Mouse (Mus musculus) heart, postnatal 4 days (tissue): ENCODE measurements around the gene Nln. TPM values are rescaled to one million over a fixed set of nuclear protein-coding genes. Genes with fewer than 3 reads are reported as not detected.
A peak's percentile ranks its signal among the peaks of the same experiment; 100 is the strongest.

Experiments used
- DNase-seq: peaks from one replicate; pipeline ENCODE4 v3.0.0; 2021
- total RNA-seq, 2 experiments: library from RNA; stranded (reverse); gene quantifications; 2 replicates each; pipeline ENCODE4 v1.2.3; 2021

Gene Nln
- total RNA-seq, 2 experiments from 2014 or later = 27.2 to 30.4 TPM

DNA sequence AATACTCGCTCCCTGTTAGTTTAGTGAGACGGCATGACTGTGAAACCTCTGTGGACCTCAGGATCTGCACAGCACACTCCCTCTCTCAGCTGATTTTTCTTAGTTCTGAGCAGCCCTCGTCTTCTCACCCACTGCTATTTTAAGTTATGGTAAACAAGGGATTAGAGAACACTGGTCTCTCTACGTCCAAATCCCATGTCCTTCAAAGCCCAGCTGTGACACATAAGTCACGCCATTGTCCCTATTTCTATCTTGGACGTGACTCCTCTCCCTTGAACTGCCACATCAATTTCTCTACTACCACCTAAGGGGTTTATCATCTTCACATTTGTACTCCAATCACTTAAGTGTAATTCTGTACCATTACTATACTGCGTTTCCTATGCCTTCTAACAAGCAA, 13.5 kb downstream of the Nln start:
- DNase-seq = no peak

- DNase-seq = peak; percentile 42
These were observed 14.7 kb downstream of the Nln start for GRCm38 (mm10) chr13:104094531-104095385.

- no peak for DNase-seq
These were observed 17.7 kb downstream of the Nln start for GRCm38 (mm10) chr13:104091734-104092133.

- DNase-seq = peak; percentile 60
These were observed 20.0 kb downstream of the Nln start for GRCm38 (mm10) chr13:104089387-104089786.

- no peak for DNase-seq
These were observed 24.8 kb downstream of the Nln start for GRCm38 (mm10) chr13:104084600-104084999.

GRCm38 (mm10) chr13:104082504-104082903, 26.9 kb downstream of the Nln start:
- DNase-seq = no peak

- no peak for DNase-seq
These were observed 32.4 kb downstream of the Nln start for GRCm38 (mm10) chr13:104076993-104077392.

DNA sequence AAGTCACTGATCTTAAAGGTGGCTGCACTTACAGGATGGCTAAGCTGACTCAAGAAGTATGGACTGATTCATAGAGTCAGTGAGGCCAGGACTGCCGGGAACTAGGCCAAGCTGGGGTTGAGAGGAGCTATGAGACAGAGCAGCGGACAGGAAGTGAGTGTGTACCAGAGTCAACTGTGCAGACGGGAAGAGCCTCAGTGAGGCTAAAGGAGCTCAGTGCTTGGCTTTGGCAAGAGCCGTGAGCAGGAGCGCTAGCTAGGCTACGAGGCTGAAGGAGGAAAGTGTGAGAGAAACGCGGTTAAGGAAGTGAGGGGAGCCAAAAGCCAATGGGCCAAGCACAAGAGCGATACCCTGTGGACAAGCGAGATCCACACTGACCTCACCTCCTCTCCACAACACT, 34.7 kb downstream of the Nln start:
- DNase-seq = peak; percentile 75

DNA sequence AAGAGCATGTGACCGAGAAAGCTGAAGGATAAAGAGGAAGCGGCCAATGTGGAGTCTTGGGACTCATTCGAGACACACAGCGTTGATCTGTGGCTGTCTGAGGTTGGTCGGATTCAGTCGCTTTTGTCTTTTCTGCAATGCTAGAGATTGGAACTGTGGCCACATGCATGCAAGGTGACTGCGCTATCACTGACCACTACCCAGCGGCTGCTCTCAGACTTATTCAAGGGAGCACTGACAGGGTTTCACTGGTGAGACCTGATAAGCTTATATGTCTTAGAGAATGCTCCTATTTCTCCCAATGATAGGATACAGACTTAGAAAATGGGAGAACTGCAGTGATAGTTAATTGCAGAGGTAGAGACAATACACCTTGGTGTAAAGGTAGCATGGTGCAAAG, 35.2 kb downstream of the Nln start:
- DNase-seq = no peak

GRCm38 (mm10) chr13:104072351-104072750, 37.1 kb downstream of the Nln start:
- DNase-seq = no peak

DNA sequence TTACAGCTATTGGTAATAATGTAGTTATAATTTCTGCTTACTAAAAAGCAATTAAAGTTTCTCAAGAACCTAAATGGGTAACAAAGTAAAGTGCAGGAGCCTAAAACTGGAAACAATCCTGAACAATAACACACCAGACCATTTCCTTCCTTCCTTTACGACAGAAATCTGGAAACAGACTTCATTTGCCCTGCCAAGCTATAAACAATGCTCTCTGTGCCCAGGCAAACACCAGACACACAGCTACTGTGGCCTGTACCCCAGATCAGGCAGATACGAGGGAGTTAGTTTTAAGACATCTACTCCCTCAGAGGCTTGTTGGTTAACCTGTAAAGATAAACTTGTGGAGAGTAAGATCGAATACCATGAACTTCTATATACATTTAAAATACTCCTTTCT, 38.7 kb downstream of the Nln start:
- DNase-seq = no peak

- no peak for DNase-seq
These were observed 40.2 kb downstream of the Nln start for GRCm38 (mm10) chr13:104069216-104069615.

DNA sequence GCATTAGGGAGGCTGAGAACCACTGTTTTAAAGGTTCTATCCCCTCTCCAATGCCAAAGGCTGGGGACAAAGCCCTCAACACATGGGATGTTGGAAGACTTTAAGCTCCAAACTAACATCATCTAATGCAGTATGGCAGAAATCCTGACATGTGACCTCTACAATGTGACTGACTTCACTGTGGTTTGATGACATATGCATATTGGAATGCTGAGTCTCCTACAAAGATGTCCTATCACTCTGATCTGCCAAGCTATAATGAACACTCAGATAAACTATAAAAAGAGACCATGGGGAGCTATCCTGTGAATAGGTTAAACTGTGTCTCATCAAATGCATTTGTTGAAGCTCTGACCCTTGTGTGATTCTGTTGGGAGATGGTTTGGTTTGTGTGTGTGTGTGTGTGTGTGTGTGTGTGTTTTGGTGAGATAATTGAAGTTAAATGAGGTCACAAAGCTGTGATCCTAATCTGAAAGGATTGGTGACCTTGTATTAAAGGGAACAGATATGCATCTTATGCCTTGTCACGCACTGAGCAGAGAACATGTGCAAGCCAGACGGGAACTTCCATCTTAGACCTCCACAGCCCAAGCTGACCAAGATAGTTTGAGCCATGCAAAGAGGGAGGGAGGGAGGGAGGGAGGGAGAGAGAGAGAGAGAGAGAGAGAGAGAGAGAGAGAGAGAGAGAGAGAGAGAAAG, 43.6 kb downstream of the Nln start:
- no peak for DNase-seq

DNA sequence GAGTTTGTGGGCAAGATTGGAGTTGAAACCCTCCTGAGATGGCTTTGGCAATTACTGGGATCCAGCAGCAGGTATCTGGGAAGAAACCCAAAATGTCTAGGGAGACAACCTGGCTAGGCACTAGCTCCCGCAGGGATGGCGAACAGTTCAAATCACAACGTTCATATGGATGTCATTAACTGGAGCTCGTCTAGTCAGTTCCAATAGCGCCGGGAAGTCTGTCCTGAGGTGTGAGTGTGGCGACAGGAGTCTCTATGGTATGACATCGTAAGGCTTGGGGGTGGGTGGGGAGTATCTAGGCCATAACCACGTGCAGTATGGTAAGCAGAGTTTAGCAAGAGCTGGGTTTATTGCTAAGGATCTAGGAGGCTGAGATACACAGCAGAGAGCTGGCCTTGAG, 46.4 kb downstream of the Nln start:
- DNase-seq = no peak

DNA sequence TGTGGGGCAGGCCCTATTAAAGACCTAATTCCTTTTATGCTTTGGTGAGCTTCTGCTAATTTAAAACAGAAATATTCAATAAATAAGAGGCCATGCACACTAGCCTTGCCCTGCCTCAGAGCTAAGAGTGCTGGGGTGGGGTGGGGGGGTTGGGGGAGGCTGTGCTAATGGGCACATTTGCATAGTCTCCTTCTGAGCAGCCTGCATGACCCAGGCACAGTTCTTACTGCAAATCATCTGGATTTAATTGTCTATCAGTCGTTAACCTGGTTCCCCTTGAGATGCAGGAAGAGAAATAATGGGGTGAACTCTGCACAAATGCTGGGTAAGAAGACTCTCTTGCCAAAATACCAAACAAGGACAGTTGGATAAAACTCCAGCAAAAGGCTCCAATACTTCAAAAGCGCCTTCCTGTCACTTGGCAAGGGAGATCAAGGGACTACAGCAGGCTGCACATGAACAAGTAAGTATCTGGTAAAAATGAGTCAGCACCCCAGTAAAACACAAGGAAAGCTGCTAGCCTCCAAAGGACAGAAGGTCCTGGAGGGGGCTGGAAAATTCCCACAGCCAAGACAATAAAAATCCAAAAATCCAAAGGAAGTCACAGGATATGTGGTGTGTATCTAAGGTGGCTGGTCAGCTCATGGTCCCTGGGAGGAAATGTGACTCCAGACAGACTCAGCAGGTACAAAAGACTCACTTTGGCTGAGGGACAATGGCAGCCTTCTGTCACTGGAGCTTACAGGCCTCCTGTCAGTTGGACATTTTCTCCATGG, 47.3 kb downstream of the Nln start:
- DNase-seq = no peak

DNA sequence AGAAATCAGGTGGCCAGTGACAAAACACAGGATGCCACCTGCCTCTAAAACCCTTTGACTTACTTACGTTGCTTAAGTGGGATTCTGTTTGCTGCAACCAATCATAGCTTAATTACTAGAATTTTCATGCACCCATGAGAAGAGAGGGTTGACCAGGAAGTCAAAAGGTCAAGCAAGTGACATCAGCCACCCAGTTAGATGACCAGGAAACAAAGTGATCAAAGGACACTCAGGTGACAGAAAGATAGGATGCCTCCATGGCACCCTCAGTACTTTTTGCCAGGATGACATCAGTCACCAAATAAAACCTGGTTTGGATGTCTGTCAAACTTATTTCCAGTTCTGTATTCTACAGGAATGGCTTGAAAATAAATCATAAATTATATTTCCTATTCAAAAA, 49.2 kb downstream of the Nln start:
- no peak for DNase-seq

- DNase-seq = no peak
These were observed 49.9 kb downstream of the Nln start for GRCm38 (mm10) chr13:104059536-104059935.

- DNase-seq = no peak
These were observed 50.7 kb downstream of the Nln start for GRCm38 (mm10) chr13:104058761-104059160.

GRCm38 (mm10) chr13:104052271-104052753, 57.1 kb downstream of the Nln start:
- no peak for DNase-seq

- DNase-seq = peak; percentile 56
These were observed 60.6 kb downstream of the Nln start for GRCm38 (mm10) chr13:104048835-104049234.

DNA sequence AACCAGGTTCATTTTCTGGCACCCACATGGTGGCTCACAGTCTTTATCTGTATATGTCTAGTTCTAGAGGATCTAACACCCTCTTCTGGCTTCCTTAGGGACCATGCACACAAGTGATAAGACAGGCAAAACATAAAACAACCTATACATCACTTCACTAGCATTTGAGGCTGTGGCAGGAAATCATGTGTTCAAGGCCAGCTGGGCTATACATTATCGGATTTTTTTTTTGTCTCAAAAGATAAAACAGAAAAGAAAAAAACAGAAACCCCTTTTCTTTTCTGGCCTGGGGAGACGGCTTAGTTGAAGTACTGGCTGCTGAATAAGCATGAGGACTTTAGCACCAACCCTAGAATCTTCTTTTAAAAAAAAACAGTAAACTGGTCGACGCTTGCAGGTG, 64.3 kb downstream of the Nln start:
- no peak for DNase-seq

GRCm38 (mm10) chr13:104044332-104044731, 65.1 kb downstream of the Nln start:
- no peak for DNase-seq

DNA sequence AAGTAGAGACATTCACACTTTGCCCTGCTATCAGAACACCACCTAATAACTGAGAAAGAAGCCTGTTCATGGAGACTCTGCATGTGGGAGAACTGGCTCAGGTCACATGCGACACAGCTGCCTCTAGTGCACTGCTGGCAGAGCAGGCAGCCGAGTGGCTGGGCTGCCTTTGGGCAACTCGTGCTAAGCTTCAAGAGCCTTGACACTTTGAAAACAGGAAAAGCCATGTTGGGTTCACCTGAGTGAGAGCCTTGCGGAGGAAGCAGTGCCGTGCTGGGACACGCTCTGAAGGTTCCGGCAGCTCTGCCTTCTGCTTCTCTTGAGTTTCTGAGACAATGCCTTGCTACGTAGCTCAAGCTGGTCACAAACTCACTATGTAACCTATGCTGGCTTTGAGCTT, 66.7 kb downstream of the Nln start:
- no peak for DNase-seq
